Mouse (Mus musculus) kidney, adult 2 months (tissue): Measurements from ENCODE around the gene Gm11214. TPM values are rescaled to one million over a fixed set of nuclear protein-coding genes. Genes with fewer than 3 reads are reported as not detected.

Experiments
- DNase-seq: peaks from one replicate; pipeline ENCODE4 v3.0.0; 2021
- H3K27ac ChIP-seq: fragments of 200-500 bp; 2 replicates; pipeline ENCODE4 v1.5.1; 2012; ENCODE audit warnings: low read depth, low read length, control low read depth, inconsistent platforms; ENCODE audit not compliant: insufficient read depth
- H3K27me3 ChIP-seq: fragments of 200-500 bp; replicated peaks from 2 replicates; pipeline ENCODE4 v1.6.1; 2012; ENCODE audit warnings: mild to moderate bottlenecking, moderate library complexity, low read length, inconsistent platforms; ENCODE audit not compliant: control insufficient read depth, insufficient read depth
- H3K36me3 ChIP-seq: fragments of 200-500 bp; 2 replicates; pipeline ENCODE4 v1.6.1; 2012; ENCODE audit warnings: mild to moderate bottlenecking, moderate library complexity, low read length, inconsistent platforms; ENCODE audit not compliant: control insufficient read depth, insufficient read depth
- H3K4me1 ChIP-seq: fragments of 200-500 bp; 2 replicates; pipeline ENCODE4 v1.6.1; 2011; ENCODE audit warnings: low read length; ENCODE audit not compliant: control insufficient read depth, insufficient read depth
- H3K4me3 ChIP-seq: fragments of 200-500 bp; 2 replicates; pipeline ENCODE4 v1.5.1; 2011; ENCODE audit warnings: mild to moderate bottlenecking, low read depth, low read length, control low read depth; ENCODE audit not compliant: insufficient read depth
- CTCF ChIP-seq: fragments of 200-500 bp; conservative IDR thresholded peaks from 2 replicates; pipeline ENCODE4 v1.5.1; 2011; ENCODE audit warnings: low read depth, mild to moderate bottlenecking, control low read depth, low read length, moderate library complexity, mixed read lengths; ENCODE audit not compliant: insufficient read depth, insufficient read length
- POLR2A ChIP-seq: fragments of 200-500 bp; IDR thresholded peaks from one replicate; pipeline ENCODE4 v1.6.1; 2011; ENCODE audit warnings: low read depth, low read length, control low read depth
- WGBS: fragments of 180-500 bp; shearing (Covaris S2); methylation state at CpG from one replicate; pipeline ENCODE4 v1.1.7; 2018; 5-methylcytosine and 5-hydroxymethylcytosine counted together
- polyA plus RNA-seq: library from polyadenylated mRNA; depleted of rRNA; stranded (reverse); fragments of >200 nt; gene quantifications from 2 replicates; pipeline ENCODE4 v1.2.3, GENCODE M21; 2012

Gene Gm11214
- polyA plus RNA-seq, 1 experiment: not detected

GRCm38 (mm10) chr4:63661426-63661825 is 1.8 kb downstream of the Gm11214 start:
- no peaks in the 10 kb centered on the region for H3K4me1 ChIP-seq
- no peak for TF ChIP-seq POLR2A
- no peak for DNase-seq
- no peak overlapping the region for H3K27ac ChIP-seq
- H3K36me3 ChIP-seq: no peaks in the 10 kb centered on the region
- H3K4me3 ChIP-seq: no peak overlapping the region
- WGBS: 79% methylated on average over 1 of the region's 1 CpGs
- H3K27me3 ChIP-seq: no peaks in the 10 kb centered on the region

- no peaks in the 10 kb centered on the region for H3K36me3 ChIP-seq
- 88% methylated on average over 1 of the region's 1 CpGs for WGBS
- H3K4me1 ChIP-seq: no peaks in the 10 kb centered on the region
- TF ChIP-seq CTCF (no peak), POLR2A (no peak)
- H3K27ac ChIP-seq: no peak overlapping the region
- no peak for DNase-seq
- H3K4me3 ChIP-seq: no peak overlapping the region
- H3K27me3 ChIP-seq: no peaks in the 10 kb centered on the region
These were observed 3.4 kb downstream of the Gm11214 start for GRCm38 (mm10) chr4:63659775-63660174.

- Histone ChIP-seq H3K36me3 (no peaks in the 10 kb centered on the region), H3K4me1 (no peaks in the 10 kb centered on the region), H3K4me3 (no peak overlapping the region), H3K27me3 (no peaks in the 10 kb centered on the region), H3K27ac (no peak overlapping the region)
- DNase-seq: no peak
- WGBS: 41% methylated on average over 4 of the region's 4 CpGs
- TF ChIP-seq CTCF (no peak), POLR2A (no peak)
These were observed 4.1 kb downstream of the Gm11214 start for GRCm38 (mm10) chr4:63659086-63659485.

GRCm38 (mm10) chr4:63654381-63654780 is 8.8 kb downstream of the Gm11214 start:
- TF ChIP-seq POLR2A: no peak
- peak; percentile 55 for TF ChIP-seq CTCF
- no peak overlapping the region for H3K27ac ChIP-seq
- no peaks in the 10 kb centered on the region for H3K4me1 ChIP-seq
- H3K4me3 ChIP-seq: no peak overlapping the region
- peak; percentile 50 for DNase-seq
- H3K36me3 ChIP-seq: no peaks in the 10 kb centered on the region
- H3K27me3 ChIP-seq: no peaks in the 10 kb centered on the region
- 65% methylated on average over 1 of the region's 1 CpGs for WGBS

GRCm38 (mm10) chr4:63643956-63644726 is 19.0 kb downstream of the Gm11214 start:
- H3K4me1 ChIP-seq: no peaks in the 10 kb centered on the region
- H3K36me3 ChIP-seq: no peaks in the 10 kb centered on the region
- no peak for TF ChIP-seq CTCF
- no peak for TF ChIP-seq POLR2A
- H3K4me3 ChIP-seq: no peak overlapping the region
- no peak overlapping the region for H3K27ac ChIP-seq
- H3K27me3 ChIP-seq: no peaks in the 10 kb centered on the region
- DNase-seq: no peak

GRCm38 (mm10) chr4:63639842-63640241 is 23.3 kb downstream of the Gm11214 start:
- no peak for TF ChIP-seq CTCF
- TF ChIP-seq POLR2A: no peak
- WGBS: 83% methylated on average over 2 of the region's 2 CpGs
- Histone ChIP-seq H3K27ac (no peak overlapping the region), H3K4me1 (no peaks in the 10 kb centered on the region), H3K27me3 (no peaks in the 10 kb centered on the region), H3K4me3 (no peak overlapping the region), H3K36me3 (no peaks in the 10 kb centered on the region)
- no peak for DNase-seq

GRCm38 (mm10) chr4:63638603-63639002 is 24.6 kb downstream of the Gm11214 start:
- H3K27me3 ChIP-seq: no peaks in the 10 kb centered on the region
- H3K4me1 ChIP-seq: no peaks in the 10 kb centered on the region
- WGBS: 57% methylated on average over 1 of the region's 1 CpGs
- no peak overlapping the region for H3K4me3 ChIP-seq
- H3K27ac ChIP-seq: no peak overlapping the region
- no peaks in the 10 kb centered on the region for H3K36me3 ChIP-seq
- no peak for TF ChIP-seq CTCF
- TF ChIP-seq POLR2A: no peak
- no peak for DNase-seq

GRCm38 (mm10) chr4:63633181-63633580 is 30.0 kb downstream of the Gm11214 start:
- TF ChIP-seq CTCF: no peak
- TF ChIP-seq POLR2A: no peak
- Histone ChIP-seq H3K27ac (no peak overlapping the region), H3K4me1 (no peaks in the 10 kb centered on the region), H3K4me3 (no peak overlapping the region), H3K27me3 (no peaks in the 10 kb centered on the region), H3K36me3 (no peaks in the 10 kb centered on the region)
- no peak for DNase-seq
- WGBS: 86% methylated on average over 2 of the region's 2 CpGs
